Mouse (Mus musculus) heart, adult 18-20 months (tissue): ENCODE results near the gene Cenpp. TPM values are rescaled to one million over a fixed set of nuclear protein-coding genes. Genes with fewer than 3 reads are reported as not detected.

Experiments used
- DNase-seq, 2 experiments: peaks; one replicate each; pipeline ENCODE4 v3.0.0; 2021 to 2022; ENCODE audit warnings: mixed read lengths in 1 of 2
- long read RNA-seq, 2 experiments: library from polyadenylated mRNA; stranded (forward); transcript quantifications; one replicate each; pipeline ENCODE4 v2.0.0; 2021
- total RNA-seq, 2 experiments: library from RNA; stranded (reverse); gene quantifications; 2 replicates each; pipeline ENCODE4 v1.2.3; 2021

The Cenpp gene
- 1 to 10 TPM; 2.4 to 2.8 TPM for total RNA-seq
- long read RNA-seq, experiment 1, partial matches to known transcripts: 0 of 8 reads
- long read RNA-seq, experiment 1, other reads (novel, unspliced or antisense): 8 of 8 reads
- long read RNA-seq, experiment 2, partial matches to known transcripts: 0 of 3 reads
- long read RNA-seq, experiment 2, other reads (novel, unspliced or antisense): 3 of 3 reads

- peak; percentile 99 for DNase-seq
Observed at GRCm38 (mm10) chr13:49652481-49653179, at the start of gene Cenpp, which contains the start of gene Nol8. Gene Cenpp, minus strand, starts transcription at chr13:49652785. Gene Nol8, plus strand, starts transcription at chr13:49653078.

- no peak for DNase-seq
Observed at GRCm38 (mm10) chr13:49691056-49691455, 38.5 kb upstream of the Cenpp start.

GRCm38 (mm10) chr13:49684266-49684665 is 31.7 kb upstream of the Cenpp start:
- no peak for DNase-seq

- DNase-seq: no peak
Observed at GRCm38 (mm10) chr13:49682233-49682846, 29.8 kb upstream of the Cenpp start.

GRCm38 (mm10) chr13:49681351-49682232 is 29.0 kb upstream of the Cenpp start, which contains the start of gene Iars:
Gene Iars, plus strand, starts transcription at chr13:49682100.
- peak; percentile 99 to 100 for DNase-seq

- no peak for DNase-seq
Observed at GRCm38 (mm10) chr13:49677793-49678192, 25.2 kb upstream of the Cenpp start.

- no peak for DNase-seq
Observed at GRCm38 (mm10) chr13:49653180-49653541, 576 bp upstream of the Cenpp start.

- no peak for DNase-seq
Observed at GRCm38 (mm10) chr13:49651781-49652351, 719 bp downstream of the Cenpp start.

GRCm38 (mm10) chr13:49651136-49651535 is 1.4 kb downstream of the Cenpp start:
- DNase-seq: no peak

GRCm38 (mm10) chr13:49646019-49646418 is 6.6 kb downstream of the Cenpp start:
- DNase-seq: no peak

GRCm38 (mm10) chr13:49644731-49645529 is 7.7 kb downstream of the Cenpp start:
- peak in 1 of 2 experiments; percentile 72 for DNase-seq

- DNase-seq: peak in 1 of 2 experiments; percentile 16
Observed at GRCm38 (mm10) chr13:49643669-49644362, 8.8 kb downstream of the Cenpp start.

GRCm38 (mm10) chr13:49642650-49643049 is 9.9 kb downstream of the Cenpp start:
- DNase-seq: no peak

GRCm38 (mm10) chr13:49639965-49640364 is 12.6 kb downstream of the Cenpp start:
- DNase-seq: no peak

GRCm38 (mm10) chr13:49629076-49629475 is 23.5 kb downstream of the Cenpp start:
- peak; percentile 60 to 71 for DNase-seq

- no peak for DNase-seq
Observed at GRCm38 (mm10) chr13:49628167-49628566, 24.4 kb downstream of the Cenpp start.

- DNase-seq: no peak
Observed at GRCm38 (mm10) chr13:49623216-49623615, 29.4 kb downstream of the Cenpp start.

GRCm38 (mm10) chr13:49618365-49618764 is 34.2 kb downstream of the Cenpp start:
- DNase-seq: no peak

- DNase-seq: no peak
Observed at GRCm38 (mm10) chr13:49617021-49617420, 35.6 kb downstream of the Cenpp start.

- DNase-seq: peak; percentile 34 to 39
Observed at GRCm38 (mm10) chr13:49608589-49609322, 43.8 kb downstream of the Cenpp start.
